Mouse (Mus musculus) ES-E14 (cell line): ENCODE data around the gene Ankrd9. TPM values are rescaled to one million over a fixed set of nuclear protein-coding genes. Genes with fewer than 3 reads are reported as not detected.

Experiments
- DNase-seq: peaks from one replicate; pipeline ENCODE4 v3.0.0-alpha.2; 2013; ENCODE audit warnings: low read depth, low spot score
- H3K27ac ChIP-seq: 2 replicates; pipeline ENCODE4 v1.5.1; 2012; ENCODE audit warnings: low read depth, mild to moderate bottlenecking, low read length, moderate library complexity, mixed read lengths; ENCODE audit not compliant: poor library complexity, insufficient read depth, severe bottlenecking
- H3K36me3 ChIP-seq: 2 replicates; pipeline ENCODE4 v1.6.1; 2012; ENCODE audit warnings: mild to moderate bottlenecking, low read length, moderate library complexity, mixed read lengths; ENCODE audit not compliant: control insufficient read depth, poor library complexity, insufficient read depth, severe bottlenecking
- H3K4me1 ChIP-seq, 2 experiments: fragments of 150-350 bp in 1 of 2; sonication (generic) in 1 of 2; 2 replicates each; pipeline ENCODE4 v1.6.1; 2012; ENCODE audit warnings: low read length in 2 of 2, mild to moderate bottlenecking in 1 of 2, mixed read lengths in 1 of 2; ENCODE audit not compliant: control insufficient read depth in 2 of 2, insufficient read depth in 2 of 2, poor library complexity in 1 of 2
- H3K4me3 ChIP-seq, 2 experiments: fragments of 150-350 bp in 1 of 2; sonication (generic) in 1 of 2; 2 replicates each; pipeline ENCODE4 v1.5.1; 2012; ENCODE audit warnings: low read length in 2 of 2, low read depth in 1 of 2, mild to moderate bottlenecking in 1 of 2, mixed read lengths in 1 of 2; ENCODE audit not compliant: insufficient read depth in 1 of 2, poor library complexity in 1 of 2, severe bottlenecking in 1 of 2
- H3K9ac ChIP-seq: 2 replicates; pipeline ENCODE4 v1.6.1; 2012; ENCODE audit warnings: low read depth, mild to moderate bottlenecking, low read length, mixed read lengths; ENCODE audit not compliant: poor library complexity, insufficient read depth, severe bottlenecking
- H3K9me3 ChIP-seq: fragments of 150-350 bp; sonication (generic); 2 replicates; pipeline ENCODE4 v1.6.1; 2012; ENCODE audit warnings: low read depth, mild to moderate bottlenecking, low read length; ENCODE audit not compliant: control insufficient read depth, insufficient read depth
- CHD2 ChIP-seq: IDR thresholded peaks from 2 replicates; pipeline ENCODE4 v1.6.1; 2014; ENCODE audit warnings: mild to moderate bottlenecking, low read depth, low read length, inconsistent platforms
- HCFC1 ChIP-seq: IDR thresholded peaks from 2 replicates; pipeline ENCODE4 v1.6.1; 2012; ENCODE audit warnings: low read length, inconsistent platforms, borderline replicate concordance; ENCODE audit not compliant: insufficient read depth
- MAFK ChIP-seq: IDR thresholded peaks from 2 replicates; pipeline ENCODE4 v1.6.1; 2014; ENCODE audit warnings: mild to moderate bottlenecking, low read depth, low read length, inconsistent platforms; ENCODE audit not compliant: insufficient read depth
- ZC3H11A ChIP-seq: IDR thresholded peaks from 2 replicates; pipeline ENCODE4 v1.6.1; 2012; ENCODE audit warnings: low read depth, mild to moderate bottlenecking, inconsistent platforms, low read length, borderline replicate concordance
- ZNF384 ChIP-seq: IDR thresholded peaks from 2 replicates; pipeline ENCODE4 v1.6.1; 2012; ENCODE audit warnings: low read depth, low read length, inconsistent platforms
- in situ Hi-C, 2 experiments: fragments of 600-800 bp; cut with MboI; formaldehyde crosslinking; loops; one replicate each; pipeline ENCODE4 v1.15.1; 2025; ENCODE audit warnings: low sequenced_read_pairs in 2 of 2, inconsistent platforms in 1 of 2; ENCODE audit not compliant: unreplicated experiment in 2 of 2
- total RNA-seq: library from RNA; depleted of rRNA; stranded (reverse); fragments of 300-350 nt; gene quantifications from 2 replicates; pipeline ENCODE4 v1.2.3, GENCODE M21; 2012; rRNA removed

The Ankrd9 gene
- 12.4 and 13.1 TPM in 2 replicates for total RNA-seq

DNA sequence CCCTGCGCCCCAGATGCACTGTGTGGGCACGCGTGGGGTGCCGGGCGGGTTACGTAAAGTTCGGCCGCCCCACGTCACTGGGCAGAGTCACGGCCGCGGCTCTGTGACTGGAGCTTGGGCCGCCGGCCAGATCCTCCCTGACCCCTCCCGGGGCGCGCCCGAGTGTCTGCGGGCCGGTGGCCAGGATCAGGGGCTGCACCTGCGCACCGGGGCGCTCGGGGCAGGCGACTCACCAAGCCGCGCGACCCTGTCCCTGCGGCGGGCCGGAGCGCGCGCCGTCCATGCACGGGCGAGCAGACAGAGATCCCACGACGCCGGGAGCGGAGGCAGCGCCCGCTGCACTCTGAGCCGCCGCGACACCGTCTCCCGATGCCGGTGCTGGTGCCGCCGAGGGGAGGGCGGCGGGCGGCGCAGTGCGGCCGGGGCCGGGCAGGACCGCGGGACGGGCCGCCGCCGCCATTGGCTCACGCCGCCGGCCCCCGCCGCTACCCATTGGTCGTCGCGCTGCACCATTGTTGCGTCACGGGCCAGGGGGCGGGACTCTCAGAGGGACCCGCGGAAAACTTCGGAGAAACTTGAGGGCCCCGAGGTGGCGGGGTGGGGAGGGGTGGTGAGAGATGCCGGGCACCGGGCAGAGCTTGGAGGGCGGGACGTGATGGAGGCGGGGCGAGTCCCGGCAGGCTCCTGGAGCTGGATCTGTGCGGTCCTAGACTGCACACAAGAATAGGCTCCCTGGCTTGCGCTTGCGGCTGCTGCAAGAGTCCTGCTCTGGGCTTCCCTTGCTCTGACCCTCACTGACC, at the start of gene Ankrd9:
Ankrd9 (minus strand) TSS at position 434 of the 800 bp plus-strand sequence.
- peak; percentile 94 for DNase-seq
- Histone ChIP-seq H3K9ac (peak within 1 kb of the TSS; percentile 89), H3K27ac (no peak within 1 kb of the TSS), H3K9me3 (no peaks in the 10 kb centered on the region), H3K36me3 (peaks cover 26% of the 10 kb centered on the region; the same call in 1 of the 2 replicates), H3K4me1 (peaks cover 3 to 12% of the 10 kb centered on the region in 2 experiments; a peak in 2 of 4 replicates), H3K4me3 (peak within 1 kb of the TSS; percentile 91 to 96)
- in situ Hi-C loops = no loop called here
- TF ChIP-seq HCFC1 (peak; percentile 66; the same call in 1 of the 2 replicates), ZNF384 (no peak)

- TF ChIP-seq CHD2 (no peak), MAFK (no peak), ZC3H11A (no peak), HCFC1 (no peak), ZNF384 (no peak)
- in situ Hi-C loops = no loop called here
- Histone ChIP-seq H3K27ac (no peak overlapping the region), H3K36me3 (no peaks in the 10 kb centered on the region), H3K9me3 (no peaks in the 10 kb centered on the region), H3K9ac (no peak overlapping the region), H3K4me3 (no peak overlapping the region), H3K4me1 (no peaks in the 10 kb centered on the region)
- DNase-seq = no peak
These were observed 42.7 kb upstream of the Ankrd9 start for GRCm38 (mm10) chr12:111021577-111021976.

DNA sequence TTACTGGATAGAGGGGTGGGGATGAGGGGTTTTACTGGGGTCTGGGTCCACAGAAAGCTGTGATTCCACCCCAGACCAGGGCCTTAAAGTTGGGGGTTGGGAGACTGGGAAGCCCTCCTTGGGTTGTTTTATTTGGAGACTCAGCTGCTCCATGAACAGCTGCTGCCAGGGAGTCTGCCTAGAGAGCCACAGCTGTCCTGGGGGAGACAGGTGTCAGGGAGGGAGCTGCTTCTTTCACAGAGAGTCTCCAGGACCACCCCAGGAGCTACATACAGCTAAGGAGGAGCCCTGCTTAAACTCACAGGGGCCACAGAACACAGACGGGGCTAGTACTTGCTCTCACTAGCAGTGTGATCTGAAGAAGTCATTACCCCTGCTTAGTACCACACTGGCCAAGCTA, 42.3 kb upstream of the Ankrd9 start:
- H3K9ac ChIP-seq = no peak overlapping the region
- no peaks in the 10 kb centered on the region for H3K9me3 ChIP-seq
- no peak for DNase-seq
- no peaks in the 10 kb centered on the region for H3K36me3 ChIP-seq
- H3K4me3 ChIP-seq = no peak overlapping the region
- no peaks in the 10 kb centered on the region for H3K4me1 ChIP-seq
- in situ Hi-C loops = no loop called here
- TF ChIP-seq CHD2 (no peak), HCFC1 (no peak), ZNF384 (no peak), MAFK (no peak), ZC3H11A (no peak)
- no peak overlapping the region for H3K27ac ChIP-seq

DNA sequence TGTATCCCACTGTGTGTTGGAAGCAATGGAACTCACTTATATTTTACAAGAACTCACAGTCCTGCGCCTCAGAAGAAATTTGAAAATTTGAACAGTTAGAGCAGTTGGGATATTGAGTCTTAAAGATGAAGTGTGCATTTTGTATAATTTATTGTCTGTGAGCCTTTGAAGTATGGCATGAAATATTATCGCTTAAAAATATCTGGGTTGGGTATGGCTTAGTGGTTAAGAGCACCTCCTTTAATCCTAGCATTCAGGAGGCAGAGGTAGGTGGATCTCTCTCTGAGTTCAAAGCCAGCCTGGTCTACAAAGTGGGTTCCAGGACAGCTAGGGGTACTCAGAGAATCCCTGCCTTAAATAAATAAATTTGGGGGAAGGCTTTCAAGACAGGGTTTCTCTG, 40.2 kb upstream of the Ankrd9 start:
- no peak overlapping the region for H3K4me3 ChIP-seq
- H3K27ac ChIP-seq = no peak overlapping the region
- in situ Hi-C loops = no loop called here
- no peaks in the 10 kb centered on the region for H3K36me3 ChIP-seq
- no peak for DNase-seq
- no peaks in the 10 kb centered on the region for H3K4me1 ChIP-seq
- no peak for TF ChIP-seq ZNF384
- H3K9ac ChIP-seq = no peak overlapping the region
- H3K9me3 ChIP-seq = no peaks in the 10 kb centered on the region

DNA sequence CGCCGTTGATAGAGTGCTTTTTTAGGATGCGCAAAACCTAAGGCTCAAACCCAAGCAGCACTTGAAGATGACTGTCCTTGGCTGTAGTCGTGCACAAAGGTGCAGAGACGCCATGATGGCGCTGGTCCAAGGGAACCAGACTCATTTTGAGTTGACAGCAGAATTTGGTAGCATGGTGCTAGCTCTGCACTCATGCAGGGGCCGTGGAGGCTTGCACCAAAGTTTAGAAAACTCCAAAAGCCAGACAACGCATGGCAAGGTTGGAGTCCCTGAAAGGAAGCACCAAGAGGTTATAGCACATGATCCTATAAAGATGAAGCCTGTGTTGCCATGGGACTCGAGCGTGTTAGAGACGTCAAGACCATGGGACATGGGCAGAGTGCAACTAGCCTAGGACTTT, 39.2 kb upstream of the Ankrd9 start:
- Histone ChIP-seq H3K4me3 (no peak overlapping the region), H3K4me1 (no peaks in the 10 kb centered on the region), H3K9me3 (no peaks in the 10 kb centered on the region), H3K9ac (no peak overlapping the region), H3K27ac (no peak overlapping the region), H3K36me3 (no peaks in the 10 kb centered on the region)
- TF ChIP-seq CHD2 (no peak), ZC3H11A (no peak), HCFC1 (no peak), ZNF384 (no peak), MAFK (no peak)
- no peak for DNase-seq
- in situ Hi-C loops = no loop called here
